Mouse (Mus musculus): Measurements from ENCODE around the gene Slc22a6.

Gene Slc22a6

DNA sequence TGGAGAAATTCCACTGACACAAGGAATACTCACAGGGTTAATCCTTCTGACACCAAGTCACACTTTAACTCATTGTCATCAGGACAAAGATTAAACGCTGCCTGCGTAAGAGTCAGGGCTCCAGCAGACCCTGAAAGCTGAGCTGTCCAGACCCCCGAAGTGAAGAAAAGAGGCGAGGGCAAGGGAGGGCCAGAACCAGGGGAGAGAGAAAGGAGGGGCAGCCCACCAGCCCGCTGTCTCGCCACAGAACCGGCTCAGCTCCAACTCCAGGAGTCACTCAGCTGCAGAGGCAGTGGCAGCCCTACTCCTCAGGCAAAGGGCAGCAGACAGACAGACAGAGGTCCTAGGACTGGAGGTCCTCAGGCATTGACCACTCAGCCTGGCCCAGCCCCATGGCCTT is at the start of gene Slc22a6:
Slc22a6 (plus strand) TSS at position 136 of the 400 bp plus-strand sequence.
- no peak for DNase-seq (ENCODE audit: low read depth, low spot score)

DNA sequence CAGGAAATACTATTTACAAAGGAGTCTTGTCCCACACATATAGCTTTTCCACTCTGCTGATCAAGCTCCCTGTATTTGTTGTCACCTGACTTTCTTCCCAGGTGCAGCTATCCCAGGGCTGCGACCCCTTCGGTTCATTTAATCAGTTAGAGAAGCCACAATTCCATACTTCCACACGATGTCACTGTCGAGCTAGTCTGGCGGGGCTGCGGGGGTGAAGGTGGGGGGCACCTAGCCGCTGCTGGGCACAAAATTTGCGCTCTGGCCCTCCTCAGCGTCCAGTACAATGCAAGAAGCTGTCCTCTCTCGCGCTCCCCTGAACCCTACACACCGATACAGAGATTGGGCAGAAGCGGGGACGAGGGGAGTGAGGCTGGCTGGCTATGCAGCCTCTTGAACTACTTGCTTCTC is 48.4 kb upstream of the Slc22a6 start:
- no peak for DNase-seq (ENCODE audit: low read depth, low spot score)

DNA sequence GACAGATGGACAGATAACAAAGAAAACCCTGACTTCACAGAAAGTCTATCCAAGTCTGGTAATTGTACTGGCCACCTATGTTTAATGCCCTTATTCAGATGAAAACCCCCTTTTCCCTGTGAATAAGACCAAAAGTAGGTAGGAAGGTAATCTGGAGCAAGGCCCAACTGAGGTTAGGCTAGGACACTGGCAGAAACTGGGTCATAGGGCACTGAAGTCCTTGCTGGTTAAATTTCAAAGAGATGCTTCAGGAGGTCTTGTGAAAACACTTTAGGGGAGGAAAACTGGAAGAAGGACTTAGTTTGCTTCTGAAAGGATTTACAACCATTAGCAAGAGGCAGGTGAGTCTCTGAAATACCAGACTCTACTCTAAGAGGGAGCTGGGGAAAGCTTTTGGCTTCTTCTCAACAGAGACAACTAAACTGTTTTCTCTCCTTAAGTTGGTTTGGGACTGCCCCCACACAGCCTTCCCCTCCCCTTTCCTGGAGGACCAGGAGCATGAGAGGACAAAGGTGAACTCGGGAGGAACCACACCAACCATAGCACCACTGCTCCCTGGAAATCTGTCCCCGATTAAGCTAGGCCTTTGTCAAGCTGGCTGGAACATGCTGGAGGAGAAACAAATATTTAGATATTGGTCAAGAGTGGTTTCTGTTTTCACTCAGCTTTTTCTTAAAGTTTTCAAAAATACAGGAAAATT is 47.3 kb upstream of the Slc22a6 start:
- DNase-seq (ENCODE audit: low read depth, low spot score): no peak

DNA sequence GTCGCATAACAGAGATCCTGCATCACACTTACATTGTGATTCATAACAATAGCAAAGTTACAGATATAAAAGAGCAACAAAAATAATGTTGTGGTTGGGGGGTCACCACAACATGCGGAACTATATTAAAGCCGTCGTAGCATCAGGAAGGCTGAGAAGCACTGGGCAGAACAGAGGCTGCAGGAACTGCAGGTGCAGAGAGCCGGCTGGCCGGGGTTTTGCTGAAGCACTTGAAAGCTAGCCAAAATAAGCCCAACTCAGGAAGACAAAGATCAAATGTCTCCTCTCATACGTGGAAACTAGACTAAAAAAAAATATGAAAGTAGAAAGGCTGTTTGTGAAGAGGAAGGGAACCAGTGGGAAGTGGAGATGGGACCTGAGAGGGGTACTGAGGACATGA is 46.1 kb upstream of the Slc22a6 start:
- no peak for DNase-seq (ENCODE audit: low read depth, low spot score)

DNA sequence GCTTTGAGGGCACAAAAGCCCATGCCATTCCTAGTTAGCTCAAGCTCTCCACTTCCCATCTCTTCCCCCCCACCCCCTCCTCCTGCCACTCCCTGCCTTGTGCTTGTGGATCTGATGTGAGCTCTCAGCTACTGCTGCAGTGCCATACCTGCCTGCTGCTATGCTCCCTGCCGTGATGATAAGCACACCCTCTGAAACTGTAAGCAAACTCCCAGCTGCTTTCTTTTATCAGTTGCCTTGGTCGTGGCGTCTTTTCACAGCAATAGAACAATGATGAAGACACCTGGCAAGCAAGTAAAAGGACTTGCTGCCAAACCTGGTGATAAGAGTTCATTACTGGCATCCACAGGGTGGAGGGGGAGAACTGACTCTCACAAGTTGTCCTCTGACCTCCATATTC is 45.4 kb upstream of the Slc22a6 start:
- no peak for DNase-seq (ENCODE audit: low read depth, low spot score)

DNA sequence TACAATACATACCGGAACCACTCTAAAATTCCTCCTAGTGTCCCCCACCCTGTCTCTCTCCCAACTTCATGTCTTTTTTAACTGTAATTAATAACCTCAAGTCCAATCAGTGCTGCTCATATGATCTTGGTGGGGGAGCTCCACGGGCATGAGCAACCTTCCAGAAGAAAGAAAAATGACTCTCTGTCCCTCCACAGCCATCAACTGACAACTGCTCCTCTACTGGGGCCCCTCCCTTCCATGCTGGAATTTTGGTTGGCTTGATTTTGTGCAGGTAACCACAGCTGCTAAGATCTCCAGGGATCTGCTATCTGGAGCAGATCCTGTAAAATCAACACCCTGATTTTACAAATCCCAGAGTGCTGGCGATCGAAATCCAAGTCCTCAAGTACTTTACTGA is 40.4 kb upstream of the Slc22a6 start:
- DNase-seq (ENCODE audit: low read depth, low spot score): no peak

DNA sequence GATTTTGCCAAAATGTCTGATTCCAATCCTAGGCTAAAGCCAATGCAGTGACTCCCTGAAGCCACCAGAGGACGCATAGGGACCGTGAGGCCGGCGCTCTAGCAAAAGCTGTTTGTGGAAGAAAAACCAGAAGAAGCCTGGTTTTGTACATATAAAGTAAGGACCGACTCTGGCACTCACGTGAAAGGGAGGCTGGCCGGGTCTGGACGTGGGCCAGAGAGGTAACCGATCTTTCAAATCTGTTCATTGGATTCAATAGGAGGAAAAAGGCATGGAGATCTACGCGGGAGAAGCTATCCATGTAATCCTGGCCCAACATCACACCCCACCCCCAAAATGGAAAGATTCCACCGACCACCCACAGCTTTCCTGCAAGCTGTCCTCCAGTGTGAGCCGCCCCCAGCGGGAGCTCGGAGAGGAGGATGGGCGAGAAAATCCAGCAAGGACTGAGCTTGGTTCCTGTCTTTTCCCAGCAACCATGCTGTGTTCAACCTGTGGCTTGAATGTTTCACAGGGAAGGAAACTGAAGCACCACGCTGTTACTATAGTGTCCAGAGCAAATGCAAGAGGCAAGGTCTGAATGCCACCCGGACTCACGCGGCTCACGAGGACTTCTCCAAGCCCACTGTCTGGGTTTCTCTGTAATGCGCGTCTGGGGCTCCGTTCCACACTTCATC is 39.4 kb upstream of the Slc22a6 start:
- peak; percentile 75 for DNase-seq (ENCODE audit: low read depth, low spot score)

DNA sequence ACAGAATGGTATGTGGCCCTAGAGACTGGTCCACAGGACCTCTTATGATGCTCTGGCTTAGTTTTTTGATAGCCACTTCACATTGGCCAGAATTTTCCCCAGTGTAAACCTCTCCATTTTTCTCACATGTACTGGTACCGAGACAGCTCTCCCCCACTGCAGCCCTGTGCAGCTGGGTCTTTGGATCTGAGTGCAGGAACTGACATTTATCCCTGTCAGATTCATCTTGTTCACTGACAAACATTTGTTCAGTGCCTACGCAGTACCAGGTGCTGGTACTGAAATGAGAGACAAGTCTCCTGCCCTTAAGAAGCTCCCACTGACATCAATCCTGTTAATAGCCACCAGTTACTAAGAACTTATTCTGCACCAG is 38.9 kb upstream of the Slc22a6 start:
- no peak for DNase-seq (ENCODE audit: low read depth, low spot score)

DNA sequence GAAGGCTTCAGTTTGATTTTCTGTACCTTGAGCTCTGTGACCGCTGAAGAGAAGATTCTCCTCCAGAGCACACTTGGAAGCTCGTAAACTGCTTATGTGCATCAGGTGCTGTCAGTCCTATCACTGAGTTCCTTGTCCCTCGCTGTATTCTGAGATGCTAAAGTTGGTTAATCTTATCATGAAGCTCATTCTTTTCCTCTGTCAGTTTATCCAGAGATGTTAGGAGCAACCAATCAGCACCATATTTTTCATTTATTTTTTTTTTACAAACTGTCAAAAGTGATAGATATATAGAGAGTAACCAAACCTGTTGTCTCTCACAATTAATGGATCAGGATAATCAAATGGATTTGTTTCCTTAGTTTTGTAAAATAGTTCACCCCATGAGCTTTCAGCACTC is 32.5 kb upstream of the Slc22a6 start:
- no peak for DNase-seq (ENCODE audit: low read depth, low spot score)

DNA sequence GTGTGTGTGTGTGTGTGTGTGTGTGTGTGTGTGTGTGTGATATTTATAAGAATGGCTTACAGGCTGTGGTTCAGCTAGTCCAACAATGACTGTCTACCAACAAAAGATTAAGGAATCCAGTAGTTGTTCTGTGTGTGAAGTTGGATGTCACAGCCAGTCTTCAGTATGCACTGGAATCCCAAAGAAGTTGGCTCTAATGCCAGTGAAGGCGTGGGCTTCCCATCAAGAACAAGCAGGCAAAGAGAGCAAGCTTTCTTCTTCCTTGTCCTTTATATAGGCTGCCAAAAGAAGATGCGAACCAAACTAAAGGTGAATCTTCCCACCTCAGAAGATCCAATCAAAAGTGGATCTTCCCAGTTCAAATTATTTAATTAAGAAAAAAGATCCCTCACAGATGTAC is 31.9 kb upstream of the Slc22a6 start:
- DNase-seq (ENCODE audit: low read depth, low spot score): no peak

DNA sequence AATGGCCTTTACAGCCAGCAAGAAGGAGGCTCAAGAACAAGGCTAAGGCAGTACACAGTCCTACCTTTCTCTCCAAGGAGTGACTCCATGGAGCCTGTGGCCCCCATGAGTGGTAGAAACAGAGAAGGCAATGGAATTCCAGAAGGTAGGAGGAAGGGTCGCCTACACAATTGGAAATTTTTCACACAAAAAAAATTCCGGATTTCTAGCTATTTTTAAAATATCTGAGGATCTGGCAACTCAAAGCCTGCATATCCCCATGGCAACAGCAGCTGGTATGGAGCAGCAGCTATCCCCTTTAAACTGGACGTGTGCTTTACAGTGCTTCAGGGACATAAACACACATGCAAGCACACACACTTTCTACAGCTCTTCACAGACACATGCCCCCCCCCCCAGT is 31.5 kb upstream of the Slc22a6 start:
- no peak for DNase-seq (ENCODE audit: low read depth, low spot score)

DNA sequence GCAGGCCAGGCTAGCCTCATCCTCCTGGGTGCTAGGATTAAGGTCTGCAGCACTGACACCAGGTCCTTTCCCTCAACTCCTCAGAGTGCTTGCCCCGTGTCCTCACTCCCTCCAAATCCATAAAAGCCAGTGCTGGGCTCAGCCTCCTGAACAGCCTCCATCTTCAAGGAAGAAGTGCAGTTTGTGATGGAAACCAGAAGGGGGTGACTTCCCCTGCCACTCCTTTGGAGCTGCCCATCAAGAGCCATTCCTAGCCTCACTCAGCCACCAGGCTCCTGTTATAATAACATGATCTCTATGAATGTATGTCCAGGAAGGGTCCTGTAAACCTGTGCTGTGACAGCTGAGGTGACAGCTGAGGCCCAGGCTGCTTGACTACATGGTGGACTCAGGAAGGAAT is 30.5 kb upstream of the Slc22a6 start:
- DNase-seq (ENCODE audit: low read depth, low spot score): no peak

DNA sequence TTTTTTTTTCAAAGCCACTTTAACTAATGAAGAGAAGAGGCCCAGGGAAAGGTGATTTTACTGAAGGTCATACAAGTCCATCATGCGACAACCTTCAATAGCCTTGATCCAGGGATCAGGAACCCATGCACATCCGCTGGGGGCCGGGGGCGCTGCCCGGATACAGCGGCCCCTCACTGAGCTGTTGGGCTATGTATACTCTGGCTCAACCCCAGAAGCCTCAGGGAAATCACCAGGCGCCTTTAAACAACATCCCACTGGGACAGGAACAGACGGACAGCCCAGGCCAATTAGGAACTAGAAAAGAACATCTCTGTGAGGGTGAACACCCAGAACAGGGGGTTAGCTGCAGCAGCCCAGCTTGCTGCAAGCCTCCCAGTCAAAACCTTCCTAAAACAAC is 26.9 kb upstream of the Slc22a6 start, which contains the start of gene Slc22a8:
Slc22a8 (plus strand) TSS at position 301 of the 400 bp plus-strand sequence.
- no peak for DNase-seq (ENCODE audit: low read depth, low spot score)

DNA sequence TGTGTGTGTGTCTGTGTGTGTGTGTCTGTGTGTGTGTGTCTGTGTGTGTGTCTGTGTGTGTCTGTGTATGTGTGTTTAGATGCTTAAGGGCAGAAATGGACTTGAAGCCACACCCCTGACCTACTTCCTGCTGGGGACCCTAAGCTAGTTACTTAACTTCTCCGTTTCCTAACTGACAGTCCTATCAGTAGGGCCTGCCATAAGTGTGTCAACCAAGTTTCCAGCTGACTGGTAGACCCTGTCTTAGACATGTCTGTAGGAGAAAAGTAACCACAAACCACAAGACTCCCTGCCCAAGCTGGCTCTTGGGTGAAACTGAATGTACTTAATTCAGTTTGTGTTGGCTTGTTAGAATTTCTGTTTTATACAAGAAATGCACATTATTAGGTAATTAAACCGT is 25.7 kb upstream of the Slc22a6 start:
- peak; percentile 54 for DNase-seq (ENCODE audit: low read depth, low spot score)

DNA sequence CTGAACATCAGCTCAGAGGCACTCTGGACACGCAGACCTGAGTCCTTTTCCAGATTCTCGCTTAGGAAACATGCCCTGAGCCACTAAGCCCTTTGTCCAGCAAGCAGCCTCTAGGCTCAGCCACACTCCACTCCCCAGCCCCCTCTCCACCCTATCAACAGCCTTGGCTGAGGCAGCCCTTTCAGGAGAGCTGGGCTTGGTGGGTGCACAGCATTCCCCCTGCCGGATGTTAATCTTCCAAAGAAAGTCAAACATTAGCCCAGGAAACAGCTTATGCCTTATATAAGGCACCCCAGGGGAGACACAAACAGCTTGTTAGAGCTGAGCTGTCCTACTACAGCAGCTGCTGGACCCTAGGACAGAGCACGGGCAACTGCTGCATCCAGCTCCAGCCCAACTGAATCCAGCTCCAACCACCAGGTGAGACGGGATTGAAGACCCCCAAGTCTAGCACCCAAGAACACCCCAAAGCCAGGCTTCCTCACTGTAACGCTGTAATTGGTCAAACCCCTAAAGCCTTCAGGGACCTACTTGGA is 24.9 kb upstream of the Slc22a6 start:
- no peak for DNase-seq (ENCODE audit: low read depth, low spot score)

DNA sequence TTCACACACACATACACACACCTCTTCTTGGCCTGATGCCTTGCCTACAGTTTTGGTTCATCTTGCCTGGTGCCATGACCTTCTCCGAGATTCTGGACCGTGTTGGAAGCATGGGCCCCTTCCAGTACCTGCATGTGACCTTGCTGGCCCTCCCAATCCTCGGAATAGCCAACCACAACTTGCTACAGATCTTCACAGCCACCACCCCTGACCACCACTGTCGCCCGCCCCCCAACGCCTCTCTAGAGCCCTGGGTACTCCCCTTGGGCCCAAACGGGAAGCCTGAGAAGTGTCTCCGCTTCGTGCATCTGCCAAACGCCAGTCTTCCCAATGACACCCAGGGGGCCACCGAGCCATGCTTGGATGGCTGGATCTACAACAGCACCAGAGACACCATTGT is 24.0 kb upstream of the Slc22a6 start:
- DNase-seq (ENCODE audit: low read depth, low spot score): no peak

DNA sequence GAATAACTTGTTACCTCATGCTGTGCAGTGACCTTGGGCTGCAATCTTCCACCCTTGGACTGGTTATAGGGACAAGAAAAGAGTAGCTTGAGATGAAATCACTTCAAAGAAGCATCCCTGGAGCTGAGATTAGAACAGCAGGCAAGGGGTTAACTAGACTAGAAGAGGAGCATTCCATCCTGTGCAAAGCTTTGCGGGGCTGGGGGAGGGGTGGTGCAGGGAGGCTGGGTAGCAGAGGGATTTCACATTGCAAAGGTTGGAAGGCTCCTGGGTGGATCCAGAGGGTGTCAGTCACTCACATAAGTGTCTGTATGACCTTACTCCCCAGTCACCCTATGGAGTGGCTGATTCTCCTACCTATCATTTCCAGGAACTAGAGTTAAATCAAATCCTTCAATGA is 23.3 kb upstream of the Slc22a6 start:
- no peak for DNase-seq (ENCODE audit: low read depth, low spot score)

DNA sequence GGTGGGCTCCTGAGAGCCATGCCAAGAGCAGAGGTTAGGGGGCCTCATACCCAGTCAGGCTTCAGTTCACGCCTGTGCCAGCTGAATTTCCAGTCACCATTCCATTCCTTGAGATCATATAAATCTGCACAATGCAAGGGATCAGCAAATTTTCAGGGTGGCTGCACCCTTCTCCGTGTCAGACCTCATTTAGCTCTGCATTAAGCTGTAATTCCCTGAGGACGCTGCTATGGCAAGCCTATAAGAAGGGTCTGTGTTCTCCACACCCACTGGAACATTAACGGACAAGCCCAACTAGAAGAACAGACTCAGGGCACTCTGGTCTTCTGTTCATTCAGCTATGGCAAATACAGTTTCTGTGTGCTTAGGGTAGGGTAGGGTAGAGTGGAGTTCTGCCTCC is 20.6 kb upstream of the Slc22a6 start:
- DNase-seq (ENCODE audit: low read depth, low spot score): no peak

DNA sequence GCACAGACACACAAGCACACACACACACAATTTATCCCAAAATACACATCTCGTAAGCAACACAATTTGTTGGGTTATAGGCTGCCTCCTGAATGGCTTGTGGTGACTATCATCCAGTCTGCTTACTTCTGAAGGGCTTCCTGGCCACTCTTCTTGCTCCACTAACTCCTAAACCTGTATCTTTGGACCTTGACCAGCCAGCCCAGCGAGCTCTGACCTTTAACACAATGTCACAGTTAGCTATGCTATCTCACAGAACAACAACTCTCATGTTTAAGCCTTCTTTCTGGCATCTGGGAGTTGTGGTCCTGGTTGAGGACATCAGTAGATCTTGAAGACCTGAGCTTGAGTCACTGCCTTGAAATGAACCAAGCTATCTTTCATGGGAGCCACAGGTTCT is 18.6 kb upstream of the Slc22a6 start:
- no peak for DNase-seq (ENCODE audit: low read depth, low spot score)

DNA sequence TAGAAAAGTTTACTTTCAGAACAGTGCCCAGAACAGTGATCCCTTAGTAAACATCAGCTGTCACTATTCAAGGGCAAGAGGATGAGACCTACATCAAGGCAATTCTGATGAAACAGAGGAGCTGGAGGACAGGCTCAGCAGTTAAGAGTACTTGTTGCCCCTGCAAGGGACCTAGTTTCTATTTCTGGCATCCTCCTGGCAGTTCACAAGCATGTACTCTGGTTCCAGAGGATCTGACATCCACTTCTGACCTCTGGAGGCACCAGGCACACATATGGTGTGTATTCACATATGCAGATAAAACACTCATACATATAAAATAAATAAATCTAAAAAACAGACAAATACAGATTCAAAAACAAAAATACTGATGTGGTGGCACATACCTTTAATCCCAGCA is 15.9 kb upstream of the Slc22a6 start:
- no peak for DNase-seq (ENCODE audit: low read depth, low spot score)

DNA sequence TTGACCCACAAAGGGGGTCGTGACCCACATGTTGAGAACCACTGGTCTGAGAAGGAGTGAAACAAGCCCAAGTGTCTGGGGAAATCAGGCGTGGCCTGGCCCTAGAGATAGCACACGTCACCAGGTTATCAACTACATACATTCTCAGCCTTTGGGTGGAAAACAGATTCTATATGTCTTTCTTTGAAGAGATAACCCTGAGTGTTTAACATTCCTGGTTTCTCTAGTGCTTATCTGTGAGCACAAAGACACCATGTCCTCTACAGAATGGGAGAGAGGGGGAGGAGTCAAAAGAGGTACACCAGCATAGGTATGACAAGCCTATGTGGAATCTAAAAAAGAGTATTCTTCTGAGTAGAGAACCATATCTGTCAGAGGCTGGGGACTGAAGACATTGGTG is 14.9 kb upstream of the Slc22a6 start:
- DNase-seq (ENCODE audit: low read depth, low spot score): no peak

DNA sequence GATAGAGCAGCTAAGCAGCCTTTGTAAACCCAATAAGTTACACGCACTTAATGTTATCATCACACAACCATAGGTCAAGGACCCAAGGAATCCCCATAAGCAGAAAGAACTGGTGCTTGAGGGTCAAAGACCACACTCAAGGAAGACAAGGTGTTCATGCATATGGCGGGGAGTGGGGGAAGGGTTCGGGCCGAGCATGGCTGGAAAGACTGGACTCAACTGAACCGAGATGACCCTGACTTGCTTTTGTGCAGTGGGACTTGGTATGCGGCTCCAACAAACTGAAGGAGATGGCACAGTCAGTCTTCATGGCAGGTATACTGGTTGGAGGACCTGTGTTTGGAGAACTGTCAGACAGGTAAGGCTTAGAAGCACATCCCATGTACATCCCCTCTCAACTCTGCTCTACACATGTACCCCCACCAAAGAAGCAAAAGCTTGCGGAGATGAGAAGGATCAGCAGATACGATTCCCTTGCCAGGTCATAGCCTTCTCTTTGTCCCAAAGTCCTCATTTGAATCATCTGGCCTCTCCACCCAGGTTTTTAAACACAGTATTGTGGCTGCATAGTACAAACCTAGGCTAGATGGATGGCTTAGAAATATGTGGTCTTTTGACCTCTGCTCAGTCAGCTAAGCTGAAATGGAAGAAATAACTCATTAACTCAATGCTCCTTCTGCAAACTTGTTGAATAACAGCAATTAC is 13.2 kb upstream of the Slc22a6 start:
- no peak for DNase-seq (ENCODE audit: low read depth, low spot score)

DNA sequence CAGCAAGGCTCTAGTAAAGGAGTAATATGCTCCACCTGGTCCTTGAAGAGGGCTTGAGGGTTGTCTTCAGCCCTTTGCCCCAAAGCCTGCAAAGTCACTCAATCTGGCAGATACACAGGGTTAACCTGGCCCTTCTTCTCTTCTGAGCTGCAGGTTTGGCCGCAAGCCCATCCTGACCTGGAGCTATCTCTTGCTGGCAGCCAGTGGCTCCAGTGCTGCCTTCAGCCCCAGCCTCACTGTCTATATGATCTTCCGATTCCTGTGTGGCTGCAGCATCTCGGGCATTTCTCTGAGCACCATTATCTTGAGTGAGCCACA is 12.6 kb upstream of the Slc22a6 start:
- no peak for DNase-seq (ENCODE audit: low read depth, low spot score)

Data from CD4-positive, CD25-positive, alpha-beta regulatory T cell, adult 2 months (primary cell).